Mouse (Mus musculus) adrenal gland, postnatal 0 days (tissue): Measurements from ENCODE around the gene Defb41. TPM values are rescaled to one million over a fixed set of nuclear protein-coding genes. Genes with fewer than 3 reads are reported as not detected.

Experiments used
- polyA plus RNA-seq: library from polyadenylated mRNA; unstranded; fragments of >200 nt; fragmentation: Nextera tagmentation; extraction: Ambion mirVana; gene quantifications from 2 replicates; pipeline ENCODE4 v1.2.1, GENCODE M21; 2015

The Defb41 gene
- polyA plus RNA-seq, result not detected in 2 replicates

GRCm38 (mm10) chr1:18265038-18265437 lies at the start of gene Defb41:
Gene Defb41, minus strand, starts transcription at chr1:18265138.

GRCm38 (mm10) chr1:18237343-18237742 lies 27.6 kb downstream of the Defb41 start, which contains the start of gene Defb18:
Gene Defb18, minus strand, starts transcription at chr1:18237443.

Other genes with a start within 250 kb of the Defb41 start
- gene Crisp4, start 119.2 kb downstream of the Defb41 start, polyA plus RNA-seq, result not detected in 2 replicates
- gene Defb18, start 27.7 kb downstream of the Defb41 start, polyA plus RNA-seq, result not detected in 2 replicates